Mouse (Mus musculus): ENCODE data around the gene Rfx7. TPM values are rescaled to one million over a fixed set of nuclear protein-coding genes. Genes with fewer than 3 reads are reported as not detected.
A peak's percentile ranks its signal among the peaks of the same experiment; 100 is the strongest.
"Not testable (repeated sequence)": the region's sequence is repeated elsewhere in the genome, so short reads cannot be mapped to it uniquely, and the experiment has no call there.

Rfx7 gene
- polyA plus RNA-seq, 1 experiment from 2014 or later = 9.8 TPM

GRCm38 (mm10) chr9:72666352-72667021 is 134.4 kb downstream of the Rfx7 start:
- not testable (repeated sequence) for H3K9ac ChIP-seq; H3K9me3 ChIP-seq (replicated peaks); H3K4me2 ChIP-seq (replicated peaks); H3K27me3 ChIP-seq; H3K4me3 ChIP-seq (replicated peaks); ATAC-seq (ENCODE audit: insufficient number of reproducible peaks, low FRiP score, low TSS enrichment, low read depth)
- H3K27ac ChIP-seq (replicated peaks) = peak overlapping the region; percentile 3; the same call in 1 of the 2 replicates
- H3K36me3 ChIP-seq = peaks cover 51% of the 10 kb centered on the region
- peaks cover 48% of the 10 kb centered on the region for H3K4me1 ChIP-seq
- WGBS = 71% methylated on average over 6 of the region's 8 CpGs

GRCm38 (mm10) chr9:72667126-72667525 is 135.1 kb downstream of the Rfx7 start:
- ATAC-seq (ENCODE audit: insufficient number of reproducible peaks, low FRiP score, low TSS enrichment, low read depth) = no peak
- peaks cover 56% of the 10 kb centered on the region for H3K36me3 ChIP-seq
- WGBS = 64% methylated on average over 3 of the region's 3 CpGs
- no peak overlapping the region for H3K4me2 ChIP-seq (replicated peaks)
- H3K4me1 ChIP-seq = peaks cover 48% of the 10 kb centered on the region
- no peaks in the 10 kb centered on the region for H3K9me3 ChIP-seq (replicated peaks)
- H3K27me3 ChIP-seq = no peaks in the 10 kb centered on the region
- peak overlapping the region; percentile 3; the same call in 1 of the 2 replicates for H3K27ac ChIP-seq (replicated peaks)
- H3K9ac ChIP-seq = no peak overlapping the region
- H3K4me3 ChIP-seq (replicated peaks) = no peak overlapping the region

GRCm38 (mm10) chr9:72669383-72669782 is 137.3 kb downstream of the Rfx7 start:
- H3K4me3 ChIP-seq (replicated peaks) = no peak overlapping the region
- peaks cover 74% of the 10 kb centered on the region for H3K36me3 ChIP-seq
- no peaks in the 10 kb centered on the region for H3K9me3 ChIP-seq (replicated peaks)
- H3K4me2 ChIP-seq (replicated peaks) = no peak overlapping the region
- peaks cover 41% of the 10 kb centered on the region for H3K4me1 ChIP-seq
- ATAC-seq (ENCODE audit: insufficient number of reproducible peaks, low FRiP score, low TSS enrichment, low read depth) = no peak
- 72% methylated on average over 7 of the region's 7 CpGs for WGBS
- H3K27me3 ChIP-seq = no peaks in the 10 kb centered on the region
- no peak overlapping the region for H3K9ac ChIP-seq
- H3K27ac ChIP-seq (replicated peaks) = peak overlapping the region; percentile 28; the same call in 1 of the 2 replicates

GRCm38 (mm10) chr9:72672361-72672760 is 140.3 kb downstream of the Rfx7 start:
- Histone ChIP-seq H3K4me3 (replicated peaks) (no peak overlapping the region), H3K4me2 (replicated peaks) (no peak overlapping the region), H3K36me3 (peaks cover 73% of the 10 kb centered on the region), H3K9me3 (replicated peaks) (no peaks in the 10 kb centered on the region), H3K9ac (no peak overlapping the region), H3K27ac (replicated peaks) (no peak overlapping the region), H3K27me3 (no peaks in the 10 kb centered on the region), H3K4me1 (peaks cover 16% of the 10 kb centered on the region; the same call in 1 of the 2 replicates)
- no peak for ATAC-seq (ENCODE audit: insufficient number of reproducible peaks, low FRiP score, low TSS enrichment, low read depth)
- WGBS = 26% methylated on average over 2 of the region's 2 CpGs

Small RNA genes lying within 50 kb of the gene (microRNA-seq; reads per million reads assigned to microRNA genes)
- gene Gm28010 (ENCODE audit: borderline number of aligned reads) = not detected

Other genes with a start within 250 kb of the Rfx7 start
- 25.7 and 34.4 TPM in 2 replicates for gene Mns1, start 94.2 kb upstream of the Rfx7 start, polyA plus RNA-seq (2015; fragmentation: Nextera tagmentation; extraction: Ambion mirVana)
- gene Tex9, start 40.0 kb upstream of the Rfx7 start, polyA plus RNA-seq (2015; fragmentation: Nextera tagmentation; extraction: Ambion mirVana) = 25.8 and 32.0 TPM in 2 replicates
- gene Nedd4, start 130.1 kb downstream of the Rfx7 start, polyA plus RNA-seq (2015; fragmentation: Nextera tagmentation; extraction: Ambion mirVana) = 541 and 546 TPM in 2 replicates